In the genomic region with DNA sequence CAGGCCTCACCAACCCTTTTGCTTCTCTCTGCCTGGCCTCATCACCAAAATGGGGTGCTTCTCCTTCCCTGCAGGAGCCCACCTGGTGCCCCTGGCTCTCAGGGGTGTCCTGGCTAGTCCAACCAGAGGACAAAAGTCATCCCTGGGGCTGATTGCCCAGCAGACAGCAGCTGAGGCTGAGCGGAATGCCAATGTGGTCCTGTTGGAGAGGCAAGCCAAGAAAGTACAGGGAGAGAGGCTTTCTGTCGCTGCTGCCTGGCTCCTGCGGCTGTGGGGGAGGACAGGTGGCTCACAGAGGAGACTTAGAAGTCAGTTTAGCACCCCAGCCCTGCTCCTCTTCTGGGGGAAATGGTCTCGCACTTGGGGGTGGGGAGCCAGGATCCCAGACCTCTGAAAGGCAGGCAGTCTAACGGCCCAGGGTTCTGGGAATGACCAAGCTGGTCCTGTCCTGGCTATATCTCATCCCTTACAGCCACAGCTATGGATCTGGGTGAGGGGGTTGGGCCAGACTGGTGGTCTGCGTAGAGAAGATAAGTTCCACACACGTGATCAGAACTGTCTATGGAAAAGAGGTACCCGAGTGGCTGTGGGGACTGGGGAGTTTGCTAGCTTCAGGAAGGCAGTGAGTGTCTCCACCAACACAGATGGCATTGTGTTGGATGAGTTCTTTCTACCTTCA, we compare ENCODE assay signal across 8 mouse cellular contexts. TPM values are rescaled to one million over a fixed set of nuclear protein-coding genes. Genes with fewer than 3 reads are reported as not detected.
DNase-seq lines count a peak whose midpoint lies in the region; ATAC-seq and TF ChIP-seq lines count a peak whose summit lies in the region.

No protein-coding gene starts in this region.

- DNase-seq in cerebellum, adult 8-10 months = peak; percentile 54
- DNase-seq in forebrain, postnatal 0 days = no peak
- DNase-seq in left cerebral cortex, postnatal 25 days (ENCODE audit: low spot score in 2 of 2) = no peak

- H3K9me3 ChIP-seq in kidney, embryonic 15.5 days (replicated peaks) = no peaks in the 10 kb centered on the region
- H3K9me3 ChIP-seq in kidney, embryonic 14.5 days (ENCODE audit: control insufficient read depth, low read length) = no peaks in the 10 kb centered on the region
- H3K9me3 ChIP-seq in forebrain, postnatal 0 days (ENCODE audit: low read length) = no peaks in the 10 kb centered on the region
- no peaks in the 10 kb centered on the region for H3K9me3 ChIP-seq in midbrain, embryonic 12.5 days
- H3K9me3 ChIP-seq in intestine, embryonic 15.5 days = no peaks in the 10 kb centered on the region

- no peak for TF ChIP-seq CTCF in forebrain, postnatal 0 days (IDR thresholded peaks at IDR 0.05; ENCODE audit: low read depth)

- no peak overlapping the region for H3K9ac ChIP-seq in kidney, embryonic 15.5 days
- H3K9ac ChIP-seq in kidney, embryonic 14.5 days (ENCODE audit: low read depth, low read length) = no peak overlapping the region
- H3K9ac ChIP-seq in forebrain, postnatal 0 days = no peak overlapping the region
- no peak overlapping the region for H3K9ac ChIP-seq in midbrain, embryonic 12.5 days (replicated peaks)
- H3K9ac ChIP-seq in intestine, embryonic 15.5 days = no peak overlapping the region

- H3K27ac ChIP-seq in kidney, embryonic 15.5 days = 0 out of 2 replicates have a peak overlapping the region, but pooled peaks have one; percentile 38
- H3K27ac ChIP-seq in kidney, embryonic 14.5 days (ENCODE audit: low read depth, low read length) = no peak overlapping the region
- H3K27ac ChIP-seq in forebrain, postnatal 0 days (ENCODE audit: low read depth, low read length) = peak overlapping the region; percentile 80
- peak overlapping the region; percentile 12 for H3K27ac ChIP-seq in midbrain, embryonic 12.5 days (replicated peaks)
- no peak overlapping the region for H3K27ac ChIP-seq in intestine, embryonic 15.5 days

- no peak overlapping the region for H3K4me3 ChIP-seq in kidney, embryonic 15.5 days (replicated peaks)
- no peak overlapping the region for H3K4me3 ChIP-seq in kidney, embryonic 14.5 days (ENCODE audit: low read length)
- no peak overlapping the region for H3K4me3 ChIP-seq in forebrain, postnatal 0 days (ENCODE audit: low read depth, low read length)
- H3K4me3 ChIP-seq in midbrain, embryonic 12.5 days = no peak overlapping the region
- H3K4me3 ChIP-seq in intestine, embryonic 15.5 days (replicated peaks) = no peak overlapping the region

- no peak overlapping the region for H3K4me2 ChIP-seq in kidney, embryonic 15.5 days
- no peak overlapping the region for H3K4me2 ChIP-seq in kidney, embryonic 14.5 days (replicated peaks; ENCODE audit: low read depth, low read length)
- no peak overlapping the region for H3K4me2 ChIP-seq in forebrain, postnatal 0 days (ENCODE audit: low read depth)
- no peak overlapping the region for H3K4me2 ChIP-seq in midbrain, embryonic 12.5 days (replicated peaks)
- no peak overlapping the region for H3K4me2 ChIP-seq in intestine, embryonic 15.5 days (replicated peaks)

- peaks cover 72% of the 10 kb centered on the region for H3K36me3 ChIP-seq in kidney, embryonic 15.5 days
- peaks cover 68% of the 10 kb centered on the region for H3K36me3 ChIP-seq in kidney, embryonic 14.5 days (ENCODE audit: control insufficient read depth, insufficient read depth, low read length)
- peaks cover 17% of the 10 kb centered on the region; the same call in 1 of the 2 replicates for H3K36me3 ChIP-seq in forebrain, postnatal 0 days (ENCODE audit: insufficient read depth)
- peaks cover 32% of the 10 kb centered on the region for H3K36me3 ChIP-seq in midbrain, embryonic 12.5 days
- H3K36me3 ChIP-seq in intestine, embryonic 15.5 days = peaks cover 9% of the 10 kb centered on the region; the same call in 1 of the 2 replicates

- peaks cover 39% of the 10 kb centered on the region for H3K4me1 ChIP-seq in kidney, embryonic 15.5 days
- peaks cover 21% of the 10 kb centered on the region for H3K4me1 ChIP-seq in kidney, embryonic 14.5 days (ENCODE audit: control insufficient read depth, insufficient read depth, low read length)
- H3K4me1 ChIP-seq in forebrain, postnatal 0 days (ENCODE audit: insufficient read depth) = peaks cover 18% of the 10 kb centered on the region; the same call in 1 of the 2 replicates
- H3K4me1 ChIP-seq in midbrain, embryonic 12.5 days = peaks cover 47% of the 10 kb centered on the region
- H3K4me1 ChIP-seq in intestine, embryonic 15.5 days (replicated peaks) = peaks cover 34% of the 10 kb centered on the region

- H3K27me3 ChIP-seq in kidney, embryonic 15.5 days = no peaks in the 10 kb centered on the region
- H3K27me3 ChIP-seq in kidney, embryonic 14.5 days (ENCODE audit: control insufficient read depth, insufficient read depth, low read length) = no peaks in the 10 kb centered on the region
- H3K27me3 ChIP-seq in forebrain, postnatal 0 days (ENCODE audit: insufficient read depth, low read length) = no peaks in the 10 kb centered on the region
- no peaks in the 10 kb centered on the region for H3K27me3 ChIP-seq in midbrain, embryonic 12.5 days
- no peaks in the 10 kb centered on the region for H3K27me3 ChIP-seq in intestine, embryonic 15.5 days (replicated peaks)

- WGBS in kidney, embryonic 15.5 days = 74% methylated on average over 8 of the region's 8 CpGs
- WGBS in kidney, embryonic 14.5 days = 58% methylated on average over 8 of the region's 8 CpGs
- 52% methylated on average over 8 of the region's 8 CpGs for WGBS in forebrain, postnatal 0 days
- 71% methylated on average over 8 of the region's 8 CpGs for WGBS in midbrain, embryonic 12.5 days
- WGBS in intestine, embryonic 15.5 days = 63% methylated on average over 8 of the region's 8 CpGs

- no peak for ATAC-seq in kidney, embryonic 15.5 days (replicated peaks; ENCODE audit: low FRiP score)
- ATAC-seq in kidney, embryonic 14.5 days (ENCODE audit: low FRiP score, low TSS enrichment) = no peak
- ATAC-seq in forebrain, postnatal 0 days = no peak
- no peak for ATAC-seq in midbrain, embryonic 12.5 days (ENCODE audit: low FRiP score, low read depth)
- no peak for ATAC-seq in erythroid progenitor cell, adult 5-6 weeks (replicated peaks; ENCODE audit: low FRiP score, poor library complexity, severe bottlenecking)
- ATAC-seq in intestine, embryonic 15.5 days = no peak

- intact Hi-C loops in left cerebral cortex, postnatal 25 days (cut with DNase I) = no loop called here

RNA-seq across cellular contexts. Expression of a gene that starts 55.3 kb away (rescaled TPM):
- polyA plus RNA-seq in kidney, embryonic 15.5 days (2015; fragmentation: Nextera tagmentation; extraction: Ambion mirVana) = 107 and 109 TPM in 2 replicates
- polyA plus RNA-seq in kidney, embryonic 14.5 days (2014; fragmentation: Nextera tagmentation; extraction: Ambion mirVana) = 103 and 143 TPM in 2 replicates
- total RNA-seq in forebrain, postnatal 0 days (2014; rRNA removed) = 8.1 and 11.3 TPM in 2 replicates
- polyA plus RNA-seq in forebrain, postnatal 0 days (2015; fragmentation: Nextera tagmentation; extraction: Ambion mirVana) = 15.7 and 24.1 TPM in 2 replicates
- polyA plus RNA-seq in midbrain, embryonic 12.5 days (2016; fragmentation: Nextera tagmentation; extraction: Ambion mirVana) = 43.5 and 50.0 TPM in 2 replicates
- total RNA-seq in erythroid progenitor cell, adult 5-6 weeks (2015; ENCODE audit: low replicate concordance) = 79.6 and 83.6 TPM in 2 replicates
- total RNA-seq in erythroid progenitor cell, adult 5-6 weeks (2017; ENCODE audit: low replicate concordance) = 59.7 and 73.7 TPM in 2 replicates
- 92.5 and 115 TPM in 2 replicates for polyA plus RNA-seq in intestine, embryonic 15.5 days (2015; fragmentation: Nextera tagmentation; extraction: Ambion mirVana)
- total RNA-seq in left cerebral cortex, postnatal 25 days (2021) = 10 to 100 TPM; 27.6 to 32.9 TPM

Comparison
In these comparisons a context has a peak if more than half of its experiments do, and no peak if none do; other contexts are left out.
1. H3K27ac ChIP-seq: peak in kidney, embryonic 15.5 days (single experiment), forebrain, postnatal 0 days (single experiment) and midbrain, embryonic 12.5 days (single experiment); none in kidney, embryonic 14.5 days (single experiment) and intestine, embryonic 15.5 days (single experiment).